Mouse (Mus musculus): ENCODE results near the gene Anxa6. TPM values are rescaled to one million over a fixed set of nuclear protein-coding genes. Genes with fewer than 3 reads are reported as not detected.

Anxa6 gene
- total RNA-seq (2023; ENCODE audit: inconsistent age) = 239 to 261 TPM (median 254 TPM) in 4 replicates

DNA sequence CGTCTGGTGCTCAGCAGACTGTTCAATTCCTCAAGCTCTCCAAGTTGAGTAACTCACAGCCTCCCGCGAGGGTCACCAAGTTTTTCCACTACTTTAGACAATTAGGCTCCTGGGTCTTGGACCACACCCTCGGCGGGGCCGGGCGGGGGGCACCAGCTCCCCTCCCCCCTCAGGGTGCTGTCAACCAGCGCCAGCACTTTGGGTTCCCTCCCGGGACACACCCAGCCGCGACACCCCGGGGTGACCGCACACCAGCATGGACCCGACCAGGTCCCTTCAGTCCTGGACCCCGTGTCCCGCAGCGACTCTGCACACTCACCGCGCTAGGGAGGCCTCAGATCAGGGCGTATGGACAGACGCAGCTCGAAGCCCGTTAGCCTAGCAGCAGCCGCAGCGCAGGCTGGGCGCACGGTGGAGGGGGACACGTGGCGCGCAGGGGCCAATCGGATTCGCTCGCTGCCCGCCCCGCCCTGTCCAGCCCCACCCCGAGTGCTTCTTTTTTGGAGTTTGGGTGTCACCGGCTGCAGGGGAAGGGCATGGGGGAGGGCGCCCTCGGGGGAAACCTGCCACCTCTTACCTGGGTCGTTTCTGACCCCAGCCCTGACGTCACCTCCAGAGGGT is at the start of gene Anxa6:
Gene Anxa6 (minus strand): TSS at position 406 of the 621 bp plus-strand sequence.

DNA sequence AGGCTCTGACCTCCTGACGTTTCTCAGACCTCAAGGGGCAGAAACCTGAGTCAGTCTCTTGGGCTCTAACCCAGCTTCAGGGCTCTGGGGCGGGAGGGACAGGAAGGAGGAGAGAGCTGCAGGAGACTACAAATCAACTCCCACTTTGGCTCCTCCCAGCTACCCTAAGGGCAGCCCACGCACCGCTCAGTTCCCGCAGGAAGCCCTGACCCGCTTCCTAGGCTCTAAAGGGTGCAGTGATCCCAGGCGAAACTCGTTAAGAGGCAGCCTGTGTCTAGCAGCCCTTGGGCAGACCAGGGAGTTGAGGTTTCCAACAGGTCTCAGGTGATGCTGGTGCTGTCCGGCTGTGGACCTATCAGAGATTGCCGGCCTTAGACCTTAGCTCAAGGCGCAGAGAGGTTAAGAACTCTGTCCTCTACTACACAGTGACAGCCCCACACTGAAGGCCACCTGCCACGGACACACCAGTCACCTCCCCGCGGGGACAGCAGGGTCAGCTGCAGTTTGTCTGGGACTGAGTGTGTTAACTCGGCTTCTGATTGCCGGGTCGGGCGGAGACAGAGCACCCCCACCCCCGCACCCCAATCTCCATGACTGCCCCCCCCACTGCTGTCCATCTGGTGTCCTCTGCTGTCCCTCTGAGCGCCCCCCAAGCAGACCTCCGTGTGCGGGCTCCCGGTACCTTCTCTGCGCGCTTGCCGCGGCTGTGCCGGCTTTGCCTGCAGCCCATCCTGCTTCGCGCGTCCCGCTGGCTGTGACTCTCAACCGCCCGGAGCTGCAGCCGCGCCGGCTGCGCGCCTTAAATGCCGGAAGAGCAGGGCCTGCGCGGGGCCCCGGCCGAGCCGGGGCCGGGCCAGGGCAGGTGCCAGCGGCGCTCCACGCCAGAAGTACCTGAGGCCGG is 44.3 kb upstream of the Anxa6 start, which contains the start of gene Ccdc69:
Gene Ccdc69 (minus strand): TSS at position 801 of the 901 bp plus-strand sequence.

GRCm38 (mm10) chr11:54962810-54963209 is 70.4 kb downstream of the Anxa6 start, which contains the start of gene Tnip1:
Tnip1 (minus strand) TSS chr11:54962917.

Other genes starting within 250 kb of the Anxa6 start
- gene Cdc42se2, start 245.8 kb downstream of the Anxa6 start, total RNA-seq (2023; ENCODE audit: inconsistent age) = 132 to 142 TPM (median 135 TPM) in 4 replicates
- 5.7 to 6.6 TPM (median 6.4 TPM) in 4 replicates for gene Lyrm7, start 172.5 kb downstream of the Anxa6 start, total RNA-seq (2023; ENCODE audit: inconsistent age)
- 113 to 145 TPM (median 122 TPM) in 4 replicates for gene Hint1, start 167.1 kb downstream of the Anxa6 start, total RNA-seq (2023; ENCODE audit: inconsistent age)
- gene Gpx3, start 131.0 kb downstream of the Anxa6 start, total RNA-seq (2023; ENCODE audit: inconsistent age) = not detected in 4 replicates
- 95.9 to 111 TPM (median 103 TPM) in 4 replicates for gene Tnip1, start 70.5 kb downstream of the Anxa6 start, total RNA-seq (2023; ENCODE audit: inconsistent age)
- gene Ccdc69, start 44.7 kb upstream of the Anxa6 start, total RNA-seq (2023; ENCODE audit: inconsistent age) = 38.7 to 43.6 TPM (median 41.7 TPM) in 4 replicates
- gene Gm2a, start 64.7 kb upstream of the Anxa6 start, total RNA-seq (2023; ENCODE audit: inconsistent age) = 119 to 129 TPM (median 126 TPM) in 4 replicates
- not detected in 4 replicates for gene Slc36a3, start 118.3 kb upstream of the Anxa6 start, total RNA-seq (2023; ENCODE audit: inconsistent age)
- not detected in 4 replicates for gene Slc36a2, start 151.6 kb upstream of the Anxa6 start, total RNA-seq (2023; ENCODE audit: inconsistent age)
- 12.1 to 18.7 TPM (median 14.5 TPM) in 4 replicates for gene Slc36a1, start 170.9 kb upstream of the Anxa6 start, total RNA-seq (2023; ENCODE audit: inconsistent age)

Measured in B cell, adult (primary cell).